Mouse (Mus musculus) small intestine, adult 2 months (tissue): ENCODE data around the gene Rnf130.

ENCODE experiments used
- CTCF ChIP-seq: fragments of 200-500 bp; IDR thresholded peaks from 2 replicates; pipeline ENCODE4 v1.5.1; 2012; ENCODE audit warnings: low read depth, mild to moderate bottlenecking, control low read depth, inconsistent platforms, low read length, moderate library complexity, mixed read lengths; ENCODE audit not compliant: insufficient replicate concordance, insufficient read length; ENCODE audit errors: extremely low read depth
- POLR2A ChIP-seq: fragments of 200-500 bp; IDR thresholded peaks from 2 replicates; pipeline ENCODE4 v1.6.1; 2012; ENCODE audit warnings: low read depth, mild to moderate bottlenecking, control low read depth, inconsistent platforms, low read length, moderate library complexity

GRCm38 (mm10) chr11:50114329-50114728 lies 89.2 kb downstream of the Rnf130 start:
- TF ChIP-seq POLR2A (no peak), CTCF (peak; percentile 93)
